Mouse (Mus musculus) gonadal fat pad, adult 2 months (tissue): ENCODE measurements at regions not wholly inside any gene's neighbourhood (a gene's known extent, or its start where the extent isn't known, plus 50 kb on each side); places are given as distances from the start of the nearest gene placed in this dataset.

Source experiments
- DNase-seq: peaks from one replicate; pipeline ENCODE4 v3.0.0-alpha.2; 2012; ENCODE audit warnings: low read depth

GRCm38 (mm10) chr13:85773848-85774247 is 272.9 kb downstream of the Cox7c start:
- DNase-seq: no peak

- DNase-seq: no peak
Measured at GRCm38 (mm10) chr13:85771027-85771681, 275.6 kb downstream of the Cox7c start.

GRCm38 (mm10) chr13:85770538-85770937 is 276.2 kb downstream of the Cox7c start:
- DNase-seq: no peak

- no peak for DNase-seq
Measured at GRCm38 (mm10) chr13:85768520-85768919, 278.2 kb downstream of the Cox7c start.

GRCm38 (mm10) chr13:85724616-85725015 is 322.1 kb downstream of the Cox7c start:
- no peak for DNase-seq

- DNase-seq: no peak
Measured at GRCm38 (mm10) chr13:85724105-85724504, 322.6 kb downstream of the Cox7c start.

- DNase-seq: no peak
Measured at GRCm38 (mm10) chr13:85720314-85720713, 326.4 kb downstream of the Cox7c start.

GRCm38 (mm10) chr13:85715883-85716498 is 330.7 kb downstream of the Cox7c start:
- peak; percentile 9 for DNase-seq

- DNase-seq: no peak
Measured at GRCm38 (mm10) chr13:85692374-85692773, 354.3 kb downstream of the Cox7c start.
